Mouse (Mus musculus) CH12.LX (cell line): ENCODE measurements at regions not wholly inside any gene's neighbourhood (a gene's known extent, or its start where the extent isn't known, plus 50 kb on each side); places are given as distances from the start of the nearest gene placed in this dataset.

Source experiments
- DNase-seq: peaks from one replicate; pipeline ENCODE4 v3.0.0-alpha.2; 2013; ENCODE audit errors: extremely low read depth
- H3K27ac ChIP-seq: 2 replicates; pipeline ENCODE4 v1.5.1; 2012; ENCODE audit warnings: low read depth, mild to moderate bottlenecking, control low read depth, moderate library complexity; ENCODE audit not compliant: insufficient read depth
- H3K27me3 ChIP-seq: replicated peaks from 2 replicates; pipeline ENCODE3; 2012; ENCODE audit warnings: inconsistent platforms
- H3K36me3 ChIP-seq, 2 experiments: replicated peaks in 1 of 2; 2 replicates each; pipeline versions ENCODE3 to v1.6.1; 2012; ENCODE audit warnings: inconsistent platforms in 1 of 2, low read length in 1 of 2, mild to moderate bottlenecking in 1 of 2, mixed read lengths in 1 of 2, moderate library complexity in 1 of 2; ENCODE audit not compliant: control insufficient read depth in 1 of 2, insufficient read depth in 1 of 2
- H3K4me1 ChIP-seq, 2 experiments: 2 replicates each; pipeline ENCODE4 v1.6.1; 2012; ENCODE audit warnings: inconsistent platforms in 1 of 2, moderate library complexity in 1 of 2; ENCODE audit not compliant: insufficient read depth in 2 of 2, control insufficient read depth in 1 of 2
- H3K4me2 ChIP-seq: 2 replicates; pipeline ENCODE4 v1.6.1; 2012; ENCODE audit warnings: low read depth, mild to moderate bottlenecking, control low read depth; ENCODE audit not compliant: poor library complexity, insufficient read depth, severe bottlenecking
- H3K4me3 ChIP-seq, 3 experiments: fragments of 150-350 bp in 1 of 3; sonication (generic) in 1 of 3; replicated peaks in 1 of 3; 2 replicates each; pipeline versions ENCODE3 to v1.5.1; 2011 to 2012; ENCODE audit warnings: low read depth in 2 of 3, low read length in 2 of 3, mild to moderate bottlenecking in 2 of 3, moderate library complexity in 2 of 3, control low read depth in 1 of 3, improper control_type of control experiment in 1 of 3, inconsistent platforms in 1 of 3, mixed read lengths in 1 of 3; ENCODE audit not compliant: poor library complexity in 1 of 3
- H3K79me2 ChIP-seq: replicated peaks from 2 replicates; pipeline ENCODE4 v1.6.1; 2012; ENCODE audit warnings: mild to moderate bottlenecking, moderate library complexity; ENCODE audit not compliant: control insufficient read depth, poor library complexity, insufficient read depth, severe bottlenecking; ENCODE audit errors: extremely low read depth
- H3K9ac ChIP-seq: 2 replicates; pipeline ENCODE4 v1.6.1; 2012; ENCODE audit warnings: low read depth, mild to moderate bottlenecking, control low read depth, moderate library complexity; ENCODE audit not compliant: insufficient read depth
- H3K9me3 ChIP-seq: replicated peaks from 2 replicates; pipeline ENCODE3; 2012; ENCODE audit warnings: low read length, inconsistent platforms, mixed read lengths
- BHLHE40 ChIP-seq: IDR thresholded peaks from 2 replicates; pipeline ENCODE4 v1.6.1; 2011; ENCODE audit warnings: mild to moderate bottlenecking, low read depth, low read length, improper control_type of control experiment
- CHD1 ChIP-seq: IDR thresholded peaks from 2 replicates; pipeline ENCODE4 v1.6.1; 2012; ENCODE audit warnings: low read depth, low read length, improper control_type of control experiment, inconsistent platforms
- E2F4 ChIP-seq: IDR thresholded peaks from 2 replicates; pipeline ENCODE4 v1.6.1; 2011; ENCODE audit warnings: low read depth, low read length, improper control_type of control experiment; ENCODE audit not compliant: insufficient replicate concordance
- EP300 ChIP-seq: IDR thresholded peaks from 2 replicates; pipeline ENCODE4 v1.6.1; 2011; ENCODE audit warnings: low read length, improper control_type of control experiment
- ETS1 ChIP-seq: conservative IDR thresholded peaks from 2 replicates; pipeline ENCODE4 v1.6.1; 2012; ENCODE audit warnings: low read depth, mild to moderate bottlenecking, inconsistent platforms, low read length, improper control_type of control experiment, moderate library complexity
- HCFC1 ChIP-seq: IDR thresholded peaks from 2 replicates; pipeline ENCODE4 v1.6.1; 2012; ENCODE audit warnings: low read depth, mild to moderate bottlenecking, inconsistent platforms, low read length, improper control_type of control experiment
- IRF4 ChIP-seq: IDR thresholded peaks from 2 replicates; pipeline ENCODE4 v1.6.1; 2014; ENCODE audit warnings: low read depth, mild to moderate bottlenecking, inconsistent platforms, low read length, improper control_type of control experiment
- JUN ChIP-seq: IDR thresholded peaks from 2 replicates; pipeline ENCODE4 v1.6.1; 2011; ENCODE audit warnings: low read depth, mild to moderate bottlenecking, low read length, improper control_type of control experiment, moderate library complexity; ENCODE audit not compliant: insufficient read depth
- KAT2A ChIP-seq: IDR thresholded peaks from 2 replicates; pipeline ENCODE4 v1.6.1; 2012; ENCODE audit warnings: low read length, improper control_type of control experiment, inconsistent platforms; ENCODE audit not compliant: insufficient replicate concordance
- MAFK ChIP-seq: IDR thresholded peaks from 2 replicates; pipeline ENCODE4 v1.6.1; 2011; ENCODE audit warnings: low read length, improper control_type of control experiment; ENCODE audit not compliant: insufficient replicate concordance
- MAZ ChIP-seq: IDR thresholded peaks from 2 replicates; pipeline ENCODE4 v1.6.1; 2012; ENCODE audit warnings: low read depth, mild to moderate bottlenecking, inconsistent platforms, low read length, improper control_type of control experiment, moderate library complexity
- MEF2A ChIP-seq: IDR thresholded peaks from 2 replicates; pipeline ENCODE4 v1.6.1; 2014; ENCODE audit warnings: low read depth, mild to moderate bottlenecking, inconsistent platforms, low read length, improper control_type of control experiment, borderline replicate concordance
- MXI1 ChIP-seq: IDR thresholded peaks from 2 replicates; pipeline ENCODE4 v1.6.1; 2011; ENCODE audit warnings: mild to moderate bottlenecking, low read depth, low read length, improper control_type of control experiment
- MYC ChIP-seq: IDR thresholded peaks from 2 replicates; pipeline ENCODE4 v1.6.1; 2011; ENCODE audit warnings: low read depth, mild to moderate bottlenecking, improper control_type of control experiment, low read length
- NELFE ChIP-seq: IDR thresholded peaks from 2 replicates; pipeline ENCODE4 v1.6.1; 2011; ENCODE audit warnings: low read depth, low read length, improper control_type of control experiment
- NRF1 ChIP-seq: IDR thresholded peaks from 2 replicates; pipeline ENCODE4 v1.6.1; 2014; ENCODE audit warnings: low read depth, mild to moderate bottlenecking, inconsistent platforms, low read length, improper control_type of control experiment, moderate library complexity
- PAX5 ChIP-seq: IDR thresholded peaks from 2 replicates; pipeline ENCODE4 v1.6.1; 2012; ENCODE audit warnings: low read length, inconsistent platforms, mixed read lengths
- POLR2A ChIP-seq: IDR thresholded peaks from 2 replicates; pipeline ENCODE4 v1.6.1; 2011; ENCODE audit warnings: low read depth, mild to moderate bottlenecking, improper control_type of control experiment, low read length
- RCOR1 ChIP-seq: conservative IDR thresholded peaks from 2 replicates; pipeline ENCODE4 v1.6.1; 2012; ENCODE audit warnings: low read depth, mild to moderate bottlenecking, inconsistent platforms, low read length, improper control_type of control experiment
- SIN3A ChIP-seq: IDR thresholded peaks from 2 replicates; pipeline ENCODE4 v1.6.1; 2012; ENCODE audit warnings: low read length, improper control_type of control experiment, inconsistent platforms
- TBP ChIP-seq: conservative IDR thresholded peaks from 2 replicates; pipeline ENCODE4 v1.6.1; 2011; ENCODE audit warnings: low read depth, low read length, improper control_type of control experiment
- USF1 ChIP-seq: IDR thresholded peaks from 2 replicates; pipeline ENCODE4 v1.6.1; 2014; ENCODE audit warnings: low read depth, mild to moderate bottlenecking, inconsistent platforms, low read length, improper control_type of control experiment
- ZC3H11A ChIP-seq: IDR thresholded peaks from 2 replicates; pipeline ENCODE4 v1.6.1; 2012; ENCODE audit warnings: low read depth, mild to moderate bottlenecking, inconsistent platforms, low read length, improper control_type of control experiment
- ZKSCAN1 ChIP-seq: IDR thresholded peaks from 2 replicates; pipeline ENCODE4 v1.6.1; 2012; ENCODE audit warnings: low read depth, inconsistent platforms, low read length, improper control_type of control experiment, borderline replicate concordance
- ZMIZ1 ChIP-seq: IDR thresholded peaks from 2 replicates; pipeline ENCODE4 v1.6.1; 2012; ENCODE audit warnings: low read depth, mild to moderate bottlenecking, inconsistent platforms, low read length, improper control_type of control experiment
- dilution Hi-C: fragments of 300-500 bp; cut with MboI; formaldehyde crosslinking; loops from 2 replicates; pipeline ENCODE4 v1.14.3; 2020; ENCODE audit warnings: low sequenced_read_pairs; ENCODE audit not compliant: extremely low pct_unique_long_range_greater_than_20kb, extremely low pct_ligation_motif_present
- in situ Hi-C: fragments of 300-500 bp; cut with MboI; formaldehyde crosslinking; loops from 3 replicates; pipeline ENCODE4 v1.14.3; 2019; ENCODE audit warnings: low sequenced_read_pairs, low pct_ligation_motif_present, low pct_unique_long_range_greater_than_20kb, mixed read lengths

DNA sequence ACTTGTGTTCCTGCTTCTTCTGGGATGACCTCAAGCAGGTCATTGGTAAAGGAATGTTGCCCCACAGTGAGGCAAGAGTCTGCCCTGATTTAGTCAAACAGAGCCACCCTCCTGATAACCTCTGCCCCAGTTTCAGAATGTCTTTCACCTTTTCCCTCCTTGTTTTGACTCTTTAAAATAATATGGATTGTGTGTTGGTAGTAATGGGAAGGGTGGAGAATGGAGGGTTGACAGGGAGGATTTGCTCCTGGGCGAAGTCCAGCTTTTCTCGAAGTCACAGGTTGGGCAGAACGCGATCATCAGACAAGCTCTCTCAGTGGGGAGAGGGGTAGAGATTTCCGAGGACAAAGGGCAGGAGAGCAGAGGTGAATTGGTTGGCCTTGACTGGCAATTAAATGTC lies 52.2 kb upstream of the Abcd3 start:
- dilution Hi-C loops: no loop called here
- H3K36me3 ChIP-seq: no peaks in the 10 kb centered on the region
- DNase-seq: no peak
- no peak for TF ChIP-seq RCOR1
- TF ChIP-seq HCFC1: no peak
- TF ChIP-seq USF1: no peak
- no peak for TF ChIP-seq ZMIZ1
- TF ChIP-seq ZKSCAN1: no peak
- no peak for TF ChIP-seq TBP
- no peak for TF ChIP-seq POLR2A
- TF ChIP-seq MEF2A: no peak
- TF ChIP-seq JUN: no peak
- no peak for TF ChIP-seq SIN3A
- TF ChIP-seq CHD1: no peak
- no peak for TF ChIP-seq KAT2A
- TF ChIP-seq BHLHE40: no peak
- H3K4me1 ChIP-seq: peaks cover 13 to 27% of the 10 kb centered on the region in 2 experiments
- no peaks in the 10 kb centered on the region for H3K79me2 ChIP-seq
- no peaks in the 10 kb centered on the region for H3K27me3 ChIP-seq
- H3K9me3 ChIP-seq: no peaks in the 10 kb centered on the region
- in situ Hi-C loops: no loop called here
- H3K9ac ChIP-seq: no peak overlapping the region
- no peak overlapping the region for H3K4me2 ChIP-seq
- no peak overlapping the region for H3K4me3 ChIP-seq
- H3K27ac ChIP-seq: no peak overlapping the region

DNA sequence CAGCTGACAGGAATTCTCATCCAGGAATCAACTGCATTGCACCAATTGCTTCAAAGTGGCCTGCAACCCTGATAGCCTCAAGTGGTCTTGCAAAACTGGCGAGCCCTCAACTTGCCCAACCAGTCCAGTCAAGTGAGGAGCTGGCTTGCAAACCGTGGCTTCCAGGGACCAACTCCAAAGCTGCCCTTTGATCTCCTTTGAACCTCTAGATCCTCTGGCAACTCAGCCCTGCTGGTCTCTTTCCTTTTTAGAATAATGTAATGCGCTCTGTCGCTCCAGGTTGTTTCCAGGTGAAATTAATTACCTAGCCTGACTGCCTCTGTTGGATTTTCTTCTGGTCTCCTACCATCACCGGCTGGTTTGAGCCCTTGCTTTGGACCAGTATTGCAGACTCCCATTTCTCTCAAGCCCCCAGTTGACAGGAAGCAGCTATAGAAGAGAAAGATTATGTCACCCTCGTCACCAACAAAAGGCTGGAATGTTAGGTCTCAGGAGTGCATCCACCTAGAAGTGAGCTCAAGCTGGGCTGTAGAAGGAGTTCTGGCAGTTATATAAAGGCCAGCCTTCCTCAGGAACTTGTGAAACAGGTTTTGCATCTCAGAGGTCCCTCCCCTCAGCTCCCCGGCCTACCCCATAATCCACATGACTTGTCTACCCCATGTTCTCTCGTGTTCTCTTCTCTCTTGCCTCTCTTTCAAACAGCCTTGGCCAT lies 49.8 kb upstream of the Abcd3 start:
- H3K27me3 ChIP-seq: no peaks in the 10 kb centered on the region
- dilution Hi-C loops: no loop called here
- TF ChIP-seq E2F4 (no peak), RCOR1 (no peak), ZC3H11A (no peak), USF1 (no peak), NRF1 (no peak), POLR2A (no peak), PAX5 (no peak), IRF4 (no peak), MXI1 (no peak), MYC (no peak), EP300 (no peak), NELFE (no peak), MEF2A (no peak), MAZ (no peak), ETS1 (no peak), JUN (no peak), KAT2A (no peak), MAFK (no peak), ZMIZ1 (no peak)

More for the DNA sequence above, 49.8 kb upstream of the Abcd3 start:
- Histone ChIP-seq H3K79me2 (no peaks in the 10 kb centered on the region), H3K27ac (no peak overlapping the region), H3K36me3 (no peaks in the 10 kb centered on the region), H3K9me3 (no peaks in the 10 kb centered on the region), H3K4me1 (0 out of 4 replicates have a peak, but pooled peaks cover 0 to 4% of the 10 kb centered on the region in 2 experiments), H3K9ac (no peak overlapping the region), H3K4me3 (no peak overlapping the region), H3K4me2 (no peak overlapping the region)
- no peak for DNase-seq
- in situ Hi-C loops: no loop called here
